Mouse (Mus musculus): ENCODE results near the gene Depdc5. TPM values are rescaled to one million over a fixed set of nuclear protein-coding genes. Genes with fewer than 3 reads are reported as not detected.
"Not testable (repeated sequence)": the region's sequence is repeated elsewhere in the genome, so short reads cannot be mapped to it uniquely, and the experiment has no call there.

Gene Depdc5
- polyA plus RNA-seq, 1 experiment from 2014 or later, result 28.7 TPM

- H3K9ac ChIP-seq (ENCODE audit: low read depth, low read length), result no peak overlapping the region
- no peaks in the 10 kb centered on the region for H3K27me3 ChIP-seq (ENCODE audit: control insufficient read depth, insufficient read depth, low read length)
- no peak for DNase-seq (ENCODE audit: low spot score)
- H3K4me3 ChIP-seq (ENCODE audit: low read depth, low read length), result no peak overlapping the region
- H3K9me3 ChIP-seq (ENCODE audit: control insufficient read depth, low read length), result no peaks in the 10 kb centered on the region
- no peaks in the 10 kb centered on the region; the same call in 1 of the 2 replicates for H3K4me1 ChIP-seq (replicated peaks; ENCODE audit: control insufficient read depth, insufficient read depth, low read length)
- ATAC-seq (ENCODE audit: low FRiP score), result no peak
- WGBS, result 87% methylated on average over 6 of the region's 6 CpGs
- no peak overlapping the region for H3K27ac ChIP-seq (ENCODE audit: low read depth, low read length)
- no peak overlapping the region for H3K4me2 ChIP-seq (replicated peaks; ENCODE audit: low read depth, low read length)
- no peaks in the 10 kb centered on the region for H3K36me3 ChIP-seq (ENCODE audit: control insufficient read depth, insufficient read depth, low read length)
Observed at GRCm38 (mm10) chr5:32862469-32863132, 900 bp upstream of the Depdc5 start.

- Histone ChIP-seq H3K9me3 (ENCODE audit: control insufficient read depth, low read length) (no peaks in the 10 kb centered on the region), H3K4me3 (ENCODE audit: low read depth, low read length) (no peak overlapping the region), H3K36me3 (ENCODE audit: control insufficient read depth, insufficient read depth, low read length) (no peaks in the 10 kb centered on the region), H3K4me1 (replicated peaks; ENCODE audit: control insufficient read depth, insufficient read depth, low read length) (no peaks in the 10 kb centered on the region), H3K4me2 (replicated peaks; ENCODE audit: low read depth, low read length) (no peak overlapping the region), H3K9ac (ENCODE audit: low read depth, low read length) (no peak overlapping the region), H3K27ac (ENCODE audit: low read depth, low read length) (no peak overlapping the region), H3K27me3 (ENCODE audit: control insufficient read depth, insufficient read depth, low read length) (no peaks in the 10 kb centered on the region)
- WGBS, result over 99% methylated on average over 5 of the region's 5 CpGs
- DNase-seq (ENCODE audit: low spot score), result no peak
- ATAC-seq (ENCODE audit: low FRiP score), result no peak
Observed at GRCm38 (mm10) chr5:32869389-32870024, 6.0 kb downstream of the Depdc5 start.

GRCm38 (mm10) chr5:32872346-32872745 is 8.8 kb downstream of the Depdc5 start:
- no peak overlapping the region for H3K4me3 ChIP-seq (ENCODE audit: low read depth, low read length)
- no peaks in the 10 kb centered on the region for H3K9me3 ChIP-seq (ENCODE audit: control insufficient read depth, low read length)
- no peaks in the 10 kb centered on the region for H3K27me3 ChIP-seq (ENCODE audit: control insufficient read depth, insufficient read depth, low read length)
- no peak overlapping the region for H3K4me2 ChIP-seq (replicated peaks; ENCODE audit: low read depth, low read length)
- 93% methylated on average over 5 of the region's 5 CpGs for WGBS
- no peak overlapping the region for H3K27ac ChIP-seq (ENCODE audit: low read depth, low read length)
- DNase-seq (ENCODE audit: low spot score), result no peak
- H3K9ac ChIP-seq (ENCODE audit: low read depth, low read length), result no peak overlapping the region
- no peaks in the 10 kb centered on the region for H3K4me1 ChIP-seq (replicated peaks; ENCODE audit: control insufficient read depth, insufficient read depth, low read length)
- no peaks in the 10 kb centered on the region for H3K36me3 ChIP-seq (ENCODE audit: control insufficient read depth, insufficient read depth, low read length)
- ATAC-seq (ENCODE audit: low FRiP score), result no peak

GRCm38 (mm10) chr5:32886739-32887138 is 23.2 kb downstream of the Depdc5 start:
- WGBS, result 77% methylated on average over 3 of the region's 3 CpGs
- Histone ChIP-seq H3K4me3 (ENCODE audit: low read depth, low read length) (no peak overlapping the region), H3K27me3 (ENCODE audit: control insufficient read depth, insufficient read depth, low read length) (no peaks in the 10 kb centered on the region), H3K36me3 (ENCODE audit: control insufficient read depth, insufficient read depth, low read length) (peaks cover 8% of the 10 kb centered on the region; the same call in 1 of the 2 replicates), H3K9ac (ENCODE audit: low read depth, low read length) (no peak overlapping the region), H3K9me3 (ENCODE audit: control insufficient read depth, low read length) (no peaks in the 10 kb centered on the region), H3K27ac (ENCODE audit: low read depth, low read length) (no peak overlapping the region), H3K4me1 (replicated peaks; ENCODE audit: control insufficient read depth, insufficient read depth, low read length) (no peaks in the 10 kb centered on the region), H3K4me2 (replicated peaks; ENCODE audit: low read depth, low read length) (no peak overlapping the region)
- DNase-seq (ENCODE audit: low spot score), result no peak
- ATAC-seq (ENCODE audit: low FRiP score), result no peak

GRCm38 (mm10) chr5:32907496-32907895 is 44.0 kb downstream of the Depdc5 start:
- DNase-seq (ENCODE audit: low spot score) (no peak), ATAC-seq (ENCODE audit: low FRiP score) (no peak)
- H3K4me1 ChIP-seq (replicated peaks; ENCODE audit: control insufficient read depth, insufficient read depth, low read length), result no peaks in the 10 kb centered on the region
- H3K9ac ChIP-seq (ENCODE audit: low read depth, low read length), result no peak overlapping the region
- 43% methylated on average over 1 of the region's 1 CpGs for WGBS
- H3K27ac ChIP-seq (ENCODE audit: low read depth, low read length), result no peak overlapping the region
- no peaks in the 10 kb centered on the region for H3K27me3 ChIP-seq (ENCODE audit: control insufficient read depth, insufficient read depth, low read length)
- no peak overlapping the region for H3K4me2 ChIP-seq (replicated peaks; ENCODE audit: low read depth, low read length)
- no peaks in the 10 kb centered on the region for H3K9me3 ChIP-seq (ENCODE audit: control insufficient read depth, low read length)
- no peaks in the 10 kb centered on the region for H3K36me3 ChIP-seq (ENCODE audit: control insufficient read depth, insufficient read depth, low read length)
- H3K4me3 ChIP-seq (ENCODE audit: low read depth, low read length), result no peak overlapping the region

GRCm38 (mm10) chr5:32914071-32914470 is 50.6 kb downstream of the Depdc5 start:
- ATAC-seq (ENCODE audit: low FRiP score) (no peak), DNase-seq (ENCODE audit: low spot score) (no peak)
- Histone ChIP-seq H3K4me1 (replicated peaks; ENCODE audit: control insufficient read depth, insufficient read depth, low read length) (no peaks in the 10 kb centered on the region), H3K4me3 (ENCODE audit: low read depth, low read length) (no peak overlapping the region), H3K36me3 (ENCODE audit: control insufficient read depth, insufficient read depth, low read length) (peaks cover 3% of the 10 kb centered on the region; the same call in 1 of the 2 replicates), H3K27ac (ENCODE audit: low read depth, low read length) (no peak overlapping the region), H3K9me3 (ENCODE audit: control insufficient read depth, low read length) (no peaks in the 10 kb centered on the region), H3K4me2 (replicated peaks; ENCODE audit: low read depth, low read length) (no peak overlapping the region), H3K9ac (ENCODE audit: low read depth, low read length) (no peak overlapping the region), H3K27me3 (ENCODE audit: control insufficient read depth, insufficient read depth, low read length) (no peaks in the 10 kb centered on the region)
- WGBS, result 93% methylated on average over 3 of the region's 3 CpGs

- not testable (repeated sequence) for H3K27ac ChIP-seq (ENCODE audit: low read depth, low read length); H3K4me1 ChIP-seq (replicated peaks; ENCODE audit: control insufficient read depth, insufficient read depth, low read length); H3K9ac ChIP-seq (ENCODE audit: low read depth, low read length); H3K9me3 ChIP-seq (ENCODE audit: control insufficient read depth, low read length); H3K4me2 ChIP-seq (replicated peaks; ENCODE audit: low read depth, low read length); ATAC-seq (ENCODE audit: low FRiP score); H3K27me3 ChIP-seq (ENCODE audit: control insufficient read depth, insufficient read depth, low read length); H3K4me3 ChIP-seq (ENCODE audit: low read depth, low read length); DNase-seq (ENCODE audit: low spot score); H3K36me3 ChIP-seq (ENCODE audit: control insufficient read depth, insufficient read depth, low read length)
- WGBS, result 94% methylated on average over 2 of the region's 2 CpGs
Observed at GRCm38 (mm10) chr5:32919281-32919680, 55.8 kb downstream of the Depdc5 start.

GRCm38 (mm10) chr5:32922906-32923305 is 59.4 kb downstream of the Depdc5 start:
- Histone ChIP-seq H3K4me3 (ENCODE audit: low read depth, low read length) (no peak overlapping the region), H3K27me3 (ENCODE audit: control insufficient read depth, insufficient read depth, low read length) (no peaks in the 10 kb centered on the region), H3K36me3 (ENCODE audit: control insufficient read depth, insufficient read depth, low read length) (peaks cover 6% of the 10 kb centered on the region; the same call in 1 of the 2 replicates), H3K9ac (ENCODE audit: low read depth, low read length) (no peak overlapping the region), H3K4me2 (replicated peaks; ENCODE audit: low read depth, low read length) (no peak overlapping the region), H3K9me3 (ENCODE audit: control insufficient read depth, low read length) (no peaks in the 10 kb centered on the region), H3K27ac (ENCODE audit: low read depth, low read length) (no peak overlapping the region), H3K4me1 (replicated peaks; ENCODE audit: control insufficient read depth, insufficient read depth, low read length) (no peaks in the 10 kb centered on the region)
- WGBS, result 90% methylated on average over 4 of the region's 4 CpGs
- ATAC-seq (ENCODE audit: low FRiP score), result no peak
- no peak for DNase-seq (ENCODE audit: low spot score)

GRCm38 (mm10) chr5:32930761-32931160 is 67.3 kb downstream of the Depdc5 start:
- H3K9ac ChIP-seq (ENCODE audit: low read depth, low read length), result no peak overlapping the region
- no peaks in the 10 kb centered on the region for H3K36me3 ChIP-seq (ENCODE audit: control insufficient read depth, insufficient read depth, low read length)
- H3K27me3 ChIP-seq (ENCODE audit: control insufficient read depth, insufficient read depth, low read length), result no peaks in the 10 kb centered on the region
- H3K27ac ChIP-seq (ENCODE audit: low read depth, low read length), result no peak overlapping the region
- DNase-seq (ENCODE audit: low spot score) (no peak), ATAC-seq (ENCODE audit: low FRiP score) (no peak)
- H3K4me2 ChIP-seq (replicated peaks; ENCODE audit: low read depth, low read length), result no peak overlapping the region
- no peaks in the 10 kb centered on the region for H3K4me1 ChIP-seq (replicated peaks; ENCODE audit: control insufficient read depth, insufficient read depth, low read length)
- H3K4me3 ChIP-seq (ENCODE audit: low read depth, low read length), result no peak overlapping the region
- 65% methylated on average over 2 of the region's 2 CpGs for WGBS
- no peaks in the 10 kb centered on the region for H3K9me3 ChIP-seq (ENCODE audit: control insufficient read depth, low read length)

Data from hindbrain, embryonic 11.5 days (tissue).